Mouse (Mus musculus): ENCODE data around the gene Gm49395. TPM values are rescaled to one million over a fixed set of nuclear protein-coding genes. Genes with fewer than 3 reads are reported as not detected.
A peak's percentile ranks its signal among the peaks of the same experiment; 100 is the strongest.

Gene Gm49395
- total and polyA plus RNA-seq, 3 experiments = 0.30 to 0.69 TPM; not detected in 1

DNA sequence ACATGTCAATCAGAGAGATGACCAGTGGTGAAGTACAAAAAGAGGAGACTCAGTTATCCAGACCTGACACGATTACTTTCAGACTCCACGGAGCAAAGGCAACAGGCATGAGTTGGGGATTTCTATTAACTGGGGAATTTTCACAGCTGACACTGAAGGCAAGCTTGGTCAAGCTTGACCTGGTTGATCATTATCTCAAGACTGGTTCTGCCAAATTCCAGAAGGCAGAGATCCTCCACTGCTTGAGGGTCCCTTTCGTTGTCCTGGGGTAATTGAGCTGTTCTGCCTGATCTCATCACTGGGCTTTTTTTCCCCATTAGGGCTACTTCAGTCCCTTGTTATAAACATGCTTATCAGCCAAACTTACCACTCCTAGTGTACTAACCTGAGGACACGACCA, 7.9 kb upstream of the Gm49395 start:
- DNase-seq (ENCODE audit: extremely low read depth) = no peak
- no peaks in the 10 kb centered on the region for H3K79me2 ChIP-seq (replicated peaks; ENCODE audit: control insufficient read depth, extremely low read depth, insufficient read depth, poor library complexity, severe bottlenecking)
- no peak overlapping the region for H3K4me2 ChIP-seq (ENCODE audit: insufficient read depth, low read depth, poor library complexity, severe bottlenecking)
- no peak for TF ChIP-seq JUN (IDR thresholded peaks at IDR 0.05; ENCODE audit: insufficient read depth, low read depth, low read length)
- no peak for TF ChIP-seq IRF4 (IDR thresholded peaks at IDR 0.05; ENCODE audit: low read depth, low read length)
- peaks cover 5 to 8% of the 10 kb centered on the region in 2 experiments for H3K4me1 ChIP-seq (ENCODE audit: control insufficient read depth in 1 of 2, insufficient read depth in 2 of 2)
- H3K27me3 ChIP-seq (replicated peaks) = no peaks in the 10 kb centered on the region
- no peak overlapping the region for H3K27ac ChIP-seq (ENCODE audit: insufficient read depth, low read depth)
- in situ Hi-C loops (cut with MboI; ENCODE audit: low pct_ligation_motif_present, low pct_unique_long_range_greater_than_20kb, low sequenced_read_pairs) (no loop called here), dilution Hi-C loops (cut with MboI; ENCODE audit: extremely low pct_ligation_motif_present, extremely low pct_unique_long_range_greater_than_20kb, low sequenced_read_pairs) (no loop called here)
- no peaks in the 10 kb centered on the region for H3K36me3 ChIP-seq (replicated peaks in 1 of 2; ENCODE audit: control insufficient read depth in 1 of 2, insufficient read depth in 1 of 2, low read length in 1 of 2)
- no peak overlapping the region for H3K4me3 ChIP-seq (replicated peaks in 1 of 3; ENCODE audit: low read depth in 2 of 3, low read length in 2 of 3, poor library complexity in 1 of 3)
- no peaks in the 10 kb centered on the region for H3K9me3 ChIP-seq (replicated peaks; ENCODE audit: low read length)
- H3K9ac ChIP-seq (ENCODE audit: insufficient read depth, low read depth) = no peak overlapping the region

GRCm38 (mm10) chr13:115107436-115107835, 5.7 kb upstream of the Gm49395 start:
- dilution Hi-C loops (cut with MboI; ENCODE audit: extremely low pct_ligation_motif_present, extremely low pct_unique_long_range_greater_than_20kb, low sequenced_read_pairs) (no loop called here), in situ Hi-C loops (cut with MboI; ENCODE audit: low pct_ligation_motif_present, low pct_unique_long_range_greater_than_20kb, low sequenced_read_pairs) (no loop called here)
- H3K27me3 ChIP-seq (replicated peaks) = no peaks in the 10 kb centered on the region

DNA sequence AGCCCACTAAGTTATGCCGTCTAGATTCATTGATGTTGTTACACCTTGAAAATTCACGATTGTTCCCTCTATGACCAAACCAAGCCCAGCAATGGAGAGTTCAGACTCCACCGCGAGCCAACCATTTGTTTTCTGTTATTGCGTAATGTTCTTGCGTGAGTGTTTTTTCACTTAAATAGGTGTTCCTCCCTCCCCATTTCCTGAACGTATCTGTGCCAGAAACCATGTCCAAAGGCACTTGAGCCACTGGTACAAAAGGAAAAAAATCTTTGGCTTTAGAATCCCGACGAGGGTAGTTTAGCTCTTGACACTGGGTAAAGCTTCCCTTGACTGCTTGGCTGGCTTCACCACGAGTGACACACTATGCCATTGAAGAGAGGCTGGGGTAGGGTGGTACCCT, 4.5 kb upstream of the Gm49395 start:
- Histone ChIP-seq H3K9me3 (replicated peaks; ENCODE audit: low read length) (peaks cover 2% of the 10 kb centered on the region), H3K4me1 (ENCODE audit: control insufficient read depth in 1 of 2, insufficient read depth in 2 of 2) (peaks cover 5 to 8% of the 10 kb centered on the region in 2 experiments), H3K4me2 (ENCODE audit: insufficient read depth, low read depth, poor library complexity, severe bottlenecking) (no peak overlapping the region), H3K27me3 (replicated peaks) (no peaks in the 10 kb centered on the region), H3K4me3 (replicated peaks in 1 of 3; ENCODE audit: low read depth in 2 of 3, low read length in 2 of 3, poor library complexity in 1 of 3) (no peak overlapping the region), H3K79me2 (replicated peaks; ENCODE audit: control insufficient read depth, extremely low read depth, insufficient read depth, poor library complexity, severe bottlenecking) (no peaks in the 10 kb centered on the region), H3K9ac (ENCODE audit: insufficient read depth, low read depth) (no peak overlapping the region), H3K36me3 (replicated peaks in 1 of 2; ENCODE audit: control insufficient read depth in 1 of 2, insufficient read depth in 1 of 2, low read length in 1 of 2) (no peaks in the 10 kb centered on the region), H3K27ac (ENCODE audit: insufficient read depth, low read depth) (no peak overlapping the region)
- no peak for DNase-seq (ENCODE audit: extremely low read depth)
- in situ Hi-C loops (cut with MboI; ENCODE audit: low pct_ligation_motif_present, low pct_unique_long_range_greater_than_20kb, low sequenced_read_pairs) (no loop called here), dilution Hi-C loops (cut with MboI; ENCODE audit: extremely low pct_ligation_motif_present, extremely low pct_unique_long_range_greater_than_20kb, low sequenced_read_pairs) (no loop called here)
- TF ChIP-seq MXI1 (IDR thresholded peaks at IDR 0.05; ENCODE audit: low read depth, low read length) (no peak), NRF1 (IDR thresholded peaks at IDR 0.05; ENCODE audit: low read depth, low read length) (no peak), GABPA (IDR thresholded peaks at IDR 0.05; ENCODE audit: insufficient replicate concordance, low read depth, low read length) (no peak), MAFK (IDR thresholded peaks at IDR 0.05; ENCODE audit: insufficient replicate concordance, low read length) (no peak), E2F4 (IDR thresholded peaks at IDR 0.05; ENCODE audit: insufficient replicate concordance, low read depth, low read length) (no peak), UBTF (IDR thresholded peaks at IDR 0.05; ENCODE audit: low read depth, low read length) (no peak)

More at GRCm38 (mm10) chr13:115107436-115107835, 5.7 kb upstream of the Gm49395 start:
- Histone ChIP-seq H3K27ac (ENCODE audit: insufficient read depth, low read depth) (no peak overlapping the region), H3K4me3 (replicated peaks in 1 of 3; ENCODE audit: low read depth in 2 of 3, low read length in 2 of 3, poor library complexity in 1 of 3) (no peak overlapping the region), H3K4me1 (ENCODE audit: control insufficient read depth in 1 of 2, insufficient read depth in 2 of 2) (peaks cover 5 to 8% of the 10 kb centered on the region in 2 experiments), H3K4me2 (ENCODE audit: insufficient read depth, low read depth, poor library complexity, severe bottlenecking) (peak overlapping the region; percentile 50; the same call in 1 of the 2 replicates), H3K9ac (ENCODE audit: insufficient read depth, low read depth) (no peak overlapping the region), H3K9me3 (replicated peaks; ENCODE audit: low read length) (peaks cover 2% of the 10 kb centered on the region), H3K79me2 (replicated peaks; ENCODE audit: control insufficient read depth, extremely low read depth, insufficient read depth, poor library complexity, severe bottlenecking) (no peaks in the 10 kb centered on the region), H3K36me3 (replicated peaks in 1 of 2; ENCODE audit: control insufficient read depth in 1 of 2, insufficient read depth in 1 of 2, low read length in 1 of 2) (no peaks in the 10 kb centered on the region)
- DNase-seq (ENCODE audit: extremely low read depth) = peak; percentile 77
- TF ChIP-seq MEF2A (IDR thresholded peaks at IDR 0.05; ENCODE audit: borderline replicate concordance, low read depth, low read length) (peak; percentile 73; the same call in 1 of the 2 replicates), MAFK (IDR thresholded peaks at IDR 0.05; ENCODE audit: insufficient replicate concordance, low read length) (no peak), ZNF384 (IDR thresholded peaks at IDR 0.05; ENCODE audit: low read depth, low read length) (no peak), MYC (IDR thresholded peaks at IDR 0.05; ENCODE audit: low read depth, low read length) (peak; percentile 75), EP300 (IDR thresholded peaks at IDR 0.05; ENCODE audit: low read length) (peak; percentile 96), JUN (IDR thresholded peaks at IDR 0.05; ENCODE audit: insufficient read depth, low read depth, low read length) (peak; percentile 98), SIN3A (IDR thresholded peaks at IDR 0.05; ENCODE audit: low read length) (peak; percentile 38; the same call in 1 of the 2 replicates), RCOR1 (conservative IDR thresholded peaks at IDR 0.05; ENCODE audit: low read depth, low read length) (peak; percentile 74; the same call in 1 of the 2 replicates), TCF12 (IDR thresholded peaks at IDR 0.05; ENCODE audit: low read depth, low read length) (0 out of 2 replicates have a peak, but pooled peaks have one; percentile 58), MXI1 (IDR thresholded peaks at IDR 0.05; ENCODE audit: low read depth, low read length) (no peak), HCFC1 (IDR thresholded peaks at IDR 0.05; ENCODE audit: low read depth, low read length) (no peak), USF2 (conservative IDR thresholded peaks at IDR 0.05; ENCODE audit: low read depth, low read length) (no peak), CHD2 (IDR thresholded peaks at IDR 0.05; ENCODE audit: low read length) (0 out of 2 replicates have a peak, but pooled peaks have one; percentile 35), BHLHE40 (IDR thresholded peaks at IDR 0.05; ENCODE audit: low read depth, low read length) (peak; percentile 96), NELFE (IDR thresholded peaks at IDR 0.05; ENCODE audit: low read depth, low read length) (no peak), SMC3 (IDR thresholded peaks at IDR 0.05; ENCODE audit: low read depth, low read length) (0 out of 2 replicates have a peak, but pooled peaks have one; percentile 5), MAX (IDR thresholded peaks at IDR 0.05; ENCODE audit: low read length) (peak; percentile 71), RAD21 (IDR thresholded peaks at IDR 0.05; ENCODE audit: low read depth, low read length) (no peak), E2F4 (IDR thresholded peaks at IDR 0.05; ENCODE audit: insufficient replicate concordance, low read depth, low read length) (no peak), PAX5 (IDR thresholded peaks at IDR 0.05; ENCODE audit: low read length) (no peak), ZKSCAN1 (IDR thresholded peaks at IDR 0.05; ENCODE audit: borderline replicate concordance, low read depth, low read length) (no peak), ETS1 (conservative IDR thresholded peaks at IDR 0.05; ENCODE audit: low read depth, low read length) (peak; percentile 83), IRF4 (IDR thresholded peaks at IDR 0.05; ENCODE audit: low read depth, low read length) (peak; percentile 69), JUND (conservative IDR thresholded peaks at IDR 0.05; ENCODE audit: low read depth, low read length) (peak; percentile 99)
